Mouse (Mus musculus) megakaryocyte, embryonic 14.5 days (primary cell): ENCODE data around the gene Tmem150a. TPM values are rescaled to one million over a fixed set of nuclear protein-coding genes. Genes with fewer than 3 reads are reported as not detected.
A peak's percentile ranks its signal among the peaks of the same experiment; 100 is the strongest.

Experiments used
- H3K27me3 ChIP-seq: replicated peaks from 2 replicates; pipeline ENCODE3; 2012; ENCODE audit warnings: inconsistent platforms
- H3K36me3 ChIP-seq: replicated peaks from 2 replicates; pipeline ENCODE3; 2012; ENCODE audit warnings: low read length, inconsistent platforms, mixed read lengths
- H3K4me1 ChIP-seq: 2 replicates; pipeline ENCODE4 v1.6.1; 2012; ENCODE audit warnings: inconsistent platforms
- H3K4me3 ChIP-seq: replicated peaks from 2 replicates; pipeline ENCODE3; 2012; ENCODE audit warnings: moderate library complexity, mild to moderate bottlenecking, inconsistent platforms
- H3K9me3 ChIP-seq: 2 replicates; pipeline ENCODE4 v1.6.1; 2012; ENCODE audit warnings: inconsistent platforms
- FLI1 ChIP-seq: IDR thresholded peaks from 2 replicates; pipeline ENCODE4 v1.6.1; 2012; ENCODE audit warnings: low read length, inconsistent platforms, mixed read lengths
- GATA1 ChIP-seq: IDR thresholded peaks from 3 replicates; pipeline ENCODE4 v1.6.1; 2012; ENCODE audit warnings: mixed read lengths, low read length, inconsistent platforms, borderline replicate concordance
- polyA plus RNA-seq: library from polyadenylated mRNA; stranded (reverse); fragments of >175 nt; gene quantifications from 2 replicates; pipeline ENCODE4 v1.2.3, GENCODE M21; 2012; ENCODE audit warnings: low replicate concordance; ENCODE audit not compliant: insufficient read depth

Gene Tmem150a
- polyA plus RNA-seq, 1 experiment: 48.1 TPM

DNA sequence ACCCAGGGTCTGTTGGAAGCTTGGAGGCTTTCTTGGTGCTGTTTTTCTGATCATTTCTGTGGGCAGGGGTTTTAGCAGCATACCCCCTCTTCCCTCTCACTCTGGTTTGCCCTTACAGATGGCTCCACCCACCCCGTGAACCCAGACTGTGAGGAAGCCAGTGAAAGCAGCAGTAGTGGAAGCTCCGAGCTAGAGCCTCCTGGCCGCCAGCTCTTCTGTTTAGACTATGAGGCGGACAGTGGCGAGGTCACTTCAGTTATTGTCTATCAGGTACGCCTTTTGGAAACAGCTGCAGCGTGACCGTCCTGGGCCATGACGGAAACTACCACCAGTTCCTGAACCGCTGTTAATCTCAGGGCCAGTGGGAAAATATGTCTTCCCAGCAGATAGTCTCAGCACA is 6.8 kb upstream of the Tmem150a start:
- Histone ChIP-seq H3K4me1 (peaks cover 76% of the 10 kb centered on the region), H3K4me3 (peak overlapping the region; percentile 97), H3K9me3 (no peaks in the 10 kb centered on the region), H3K27me3 (no peaks in the 10 kb centered on the region), H3K36me3 (peaks cover 50% of the 10 kb centered on the region)
- no peak for TF ChIP-seq GATA1
- no peak for TF ChIP-seq FLI1

DNA sequence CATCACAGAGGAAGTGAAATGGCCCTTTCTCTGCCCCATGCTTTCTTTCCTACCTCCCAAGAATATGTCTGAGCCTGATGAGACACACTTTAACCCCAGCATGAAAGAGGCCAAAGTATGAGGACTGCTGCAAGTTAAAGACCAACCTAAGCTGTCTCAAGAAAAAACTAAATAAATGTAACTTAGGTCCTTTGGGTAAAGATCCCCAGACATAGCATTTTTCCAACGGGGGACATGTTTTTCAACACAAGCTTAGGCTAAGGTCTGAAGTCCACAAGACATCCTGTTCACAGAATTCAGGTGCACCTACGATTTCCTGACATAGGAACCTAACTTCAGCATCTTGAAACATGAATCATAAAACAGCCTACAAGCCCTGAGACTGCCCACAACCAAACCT is 5.0 kb upstream of the Tmem150a start:
- Histone ChIP-seq H3K9me3 (no peaks in the 10 kb centered on the region), H3K36me3 (peaks cover 59% of the 10 kb centered on the region), H3K27me3 (no peaks in the 10 kb centered on the region), H3K4me1 (peaks cover 91% of the 10 kb centered on the region), H3K4me3 (no peak overlapping the region)
- no peak for TF ChIP-seq FLI1
- TF ChIP-seq GATA1: no peak

DNA sequence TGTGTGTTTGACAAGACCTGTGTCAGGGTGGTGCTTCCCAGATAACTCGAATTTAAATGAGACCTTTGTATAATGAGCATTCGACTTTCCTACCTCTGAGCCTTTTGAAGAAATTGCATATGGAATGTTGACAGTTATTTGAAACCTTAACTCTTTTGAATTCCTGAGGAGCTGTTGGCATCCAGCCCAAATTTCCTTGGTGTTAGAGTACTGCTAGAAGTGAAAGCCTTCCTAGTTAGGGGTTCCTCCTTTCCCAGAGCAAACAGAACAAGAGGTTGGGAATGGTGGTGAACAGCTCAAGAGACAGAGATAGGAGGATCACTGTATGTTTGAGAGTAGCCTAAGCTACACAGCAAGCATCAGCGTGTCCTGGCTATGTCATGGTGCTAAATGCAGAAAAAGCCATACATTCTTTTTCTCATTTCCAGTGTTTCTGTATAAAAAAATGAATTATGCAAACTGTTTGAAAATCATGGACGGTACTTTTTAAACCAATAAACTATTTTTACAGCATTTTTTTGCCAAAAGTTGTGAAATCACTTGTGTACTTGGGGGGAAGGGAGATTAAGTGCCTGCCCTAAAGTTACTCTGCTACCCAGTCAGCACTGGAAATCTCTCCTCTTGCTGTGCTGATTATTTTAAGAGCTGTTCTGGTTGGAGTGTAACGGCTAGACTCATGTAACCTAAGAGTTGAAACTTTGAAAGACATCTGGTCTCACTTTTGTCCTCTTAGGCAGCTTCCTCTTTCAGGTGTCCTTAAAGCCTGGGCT is 2.4 kb upstream of the Tmem150a start:
- Histone ChIP-seq H3K4me1 (peaks cover 96% of the 10 kb centered on the region), H3K27me3 (no peaks in the 10 kb centered on the region), H3K4me3 (no peak overlapping the region), H3K9me3 (no peaks in the 10 kb centered on the region), H3K36me3 (peaks cover 76% of the 10 kb centered on the region)
- TF ChIP-seq FLI1 (no peak), GATA1 (no peak)

DNA sequence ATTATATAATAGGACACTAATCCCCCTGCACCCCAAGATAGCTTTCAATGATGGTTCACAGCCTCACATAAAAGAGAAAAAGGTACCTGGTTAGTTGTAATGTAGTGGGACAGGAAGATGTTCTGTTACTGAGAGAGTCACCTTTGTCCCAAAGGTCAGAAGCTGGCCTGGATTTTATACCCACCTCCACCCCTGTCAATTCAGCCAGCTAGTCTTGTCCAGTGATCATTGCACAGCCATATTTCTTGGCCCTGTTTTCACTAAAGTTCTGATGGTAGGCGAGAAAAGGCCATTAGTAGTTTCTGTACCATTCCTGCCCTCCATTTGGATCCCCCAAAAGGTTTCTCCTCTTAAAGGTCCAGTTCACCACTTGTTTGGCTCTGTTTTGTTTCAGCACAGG is 1.2 kb upstream of the Tmem150a start:
- Histone ChIP-seq H3K4me3 (no peak overlapping the region), H3K9me3 (no peaks in the 10 kb centered on the region), H3K4me1 (peaks cover 96% of the 10 kb centered on the region), H3K27me3 (no peaks in the 10 kb centered on the region), H3K36me3 (peaks cover 78% of the 10 kb centered on the region)
- no peak for TF ChIP-seq GATA1
- TF ChIP-seq FLI1: no peak

DNA sequence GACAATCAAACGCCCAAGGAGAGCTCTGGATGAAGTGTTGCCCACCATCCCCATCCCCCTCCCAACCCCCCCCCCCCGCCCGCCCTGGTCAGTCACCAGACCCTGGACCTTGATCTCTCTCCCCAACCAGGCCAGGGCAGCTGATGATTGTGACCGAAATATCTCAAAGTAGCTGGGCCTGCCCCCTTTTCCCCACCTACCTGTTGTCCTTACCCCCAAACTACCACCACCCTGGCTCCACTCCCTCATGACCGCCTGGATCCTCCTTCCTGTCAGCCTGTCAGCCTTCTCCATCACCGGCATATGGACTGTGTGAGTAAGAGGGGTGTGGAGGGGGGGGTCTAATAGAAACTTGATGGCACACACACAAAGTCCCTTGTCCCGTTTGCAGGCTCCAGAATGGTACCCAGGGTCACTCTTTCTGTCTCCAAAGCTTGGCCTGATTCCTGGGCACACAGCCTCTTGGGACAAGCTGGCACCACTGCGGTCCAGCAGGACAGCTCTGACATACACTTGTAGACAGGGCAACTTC is 820 bp downstream of the Tmem150a start:
- Histone ChIP-seq H3K9me3 (no peaks in the 10 kb centered on the region), H3K36me3 (peaks cover 78% of the 10 kb centered on the region), H3K27me3 (no peaks in the 10 kb centered on the region), H3K4me1 (peaks cover 96% of the 10 kb centered on the region), H3K4me3 (peak overlapping the region; percentile 94)
- no peak for TF ChIP-seq FLI1

DNA sequence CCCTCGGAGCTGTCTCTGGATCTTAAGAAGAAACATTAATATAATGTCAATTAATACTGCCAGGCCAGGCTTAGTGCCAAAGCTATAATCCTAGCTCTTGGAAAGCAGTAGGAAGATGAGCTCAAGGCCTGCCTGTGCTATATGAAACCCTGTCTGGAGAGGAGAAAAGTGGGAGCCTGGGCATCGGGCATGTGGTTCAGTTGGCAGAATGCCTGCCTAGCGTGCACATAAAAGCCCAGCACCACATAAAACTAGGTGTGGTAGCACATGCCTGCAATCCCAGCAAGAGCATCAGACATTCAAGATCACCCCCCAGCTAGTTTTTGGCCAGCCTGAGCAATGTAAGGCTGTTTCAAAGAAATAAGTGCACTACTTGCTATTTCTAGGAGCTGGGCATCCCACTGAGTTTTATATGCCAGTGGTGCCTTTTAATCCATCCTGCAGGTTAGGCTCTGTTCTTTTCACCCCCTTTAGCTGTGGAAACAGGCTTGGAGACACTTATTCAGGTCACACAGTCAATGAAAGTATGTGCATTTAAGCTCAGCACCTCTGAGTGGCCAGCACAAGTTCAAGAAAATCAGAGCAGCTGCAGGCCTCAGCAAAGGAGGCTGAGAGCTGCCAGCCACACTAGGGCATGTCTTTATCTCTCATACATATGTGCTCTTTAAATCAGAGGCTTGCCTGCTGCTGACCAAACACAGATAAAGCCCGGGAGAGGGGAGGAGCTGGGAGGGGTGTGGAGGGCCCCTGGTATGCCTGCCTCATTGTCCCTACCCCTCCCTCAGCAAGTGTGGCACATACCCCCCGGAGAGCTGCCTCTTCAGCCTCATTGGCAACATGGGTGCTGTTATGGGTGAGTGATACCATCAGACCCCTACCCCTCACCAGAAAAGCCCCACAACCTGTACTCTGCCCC is 2.2 kb downstream of the Tmem150a start:
- Histone ChIP-seq H3K27me3 (no peaks in the 10 kb centered on the region), H3K4me1 (peaks cover 90% of the 10 kb centered on the region), H3K4me3 (no peak overlapping the region), H3K9me3 (no peaks in the 10 kb centered on the region), H3K36me3 (peaks cover 72% of the 10 kb centered on the region)
- no peak for TF ChIP-seq FLI1
- TF ChIP-seq GATA1: no peak

DNA sequence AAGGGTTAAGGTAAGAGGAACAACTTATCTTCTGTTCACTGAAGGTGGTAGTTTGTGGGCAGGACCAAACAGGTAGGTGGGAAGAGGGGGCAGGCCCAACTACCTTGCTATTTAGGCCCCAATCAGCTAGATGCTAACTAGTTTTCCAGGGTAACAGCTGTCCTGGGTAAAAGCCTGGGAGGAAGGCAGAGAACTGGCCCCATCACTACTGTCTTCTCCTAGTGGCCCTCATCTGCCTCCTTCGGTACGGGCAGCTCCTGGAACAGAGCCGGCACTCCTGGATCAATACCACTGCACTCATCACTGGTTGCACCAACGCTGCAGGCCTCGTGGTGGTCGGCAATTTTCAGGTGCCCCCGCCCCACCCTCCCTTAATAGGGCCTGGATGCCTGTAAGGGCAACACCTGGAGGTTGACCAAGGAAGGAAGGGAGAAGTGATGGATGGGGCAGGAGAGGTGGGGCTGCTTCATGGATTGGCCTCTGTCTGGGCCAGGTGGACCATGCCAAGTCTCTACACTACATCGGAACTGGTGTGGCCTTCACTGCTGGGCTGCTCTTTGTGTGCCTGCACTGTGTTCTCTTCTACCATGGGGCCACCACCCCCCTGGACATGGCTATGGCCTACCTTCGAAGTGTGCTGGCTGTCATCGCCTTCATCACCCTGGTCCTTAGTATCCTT is 3.0 kb downstream of the Tmem150a start:
- H3K27me3 ChIP-seq: no peaks in the 10 kb centered on the region
- H3K36me3 ChIP-seq: peaks cover 65% of the 10 kb centered on the region
- H3K9me3 ChIP-seq: no peaks in the 10 kb centered on the region
- H3K4me1 ChIP-seq: peaks cover 89% of the 10 kb centered on the region
- H3K4me3 ChIP-seq: peak overlapping the region; percentile 50
- TF ChIP-seq GATA1 (no peak), FLI1 (no peak)

DNA sequence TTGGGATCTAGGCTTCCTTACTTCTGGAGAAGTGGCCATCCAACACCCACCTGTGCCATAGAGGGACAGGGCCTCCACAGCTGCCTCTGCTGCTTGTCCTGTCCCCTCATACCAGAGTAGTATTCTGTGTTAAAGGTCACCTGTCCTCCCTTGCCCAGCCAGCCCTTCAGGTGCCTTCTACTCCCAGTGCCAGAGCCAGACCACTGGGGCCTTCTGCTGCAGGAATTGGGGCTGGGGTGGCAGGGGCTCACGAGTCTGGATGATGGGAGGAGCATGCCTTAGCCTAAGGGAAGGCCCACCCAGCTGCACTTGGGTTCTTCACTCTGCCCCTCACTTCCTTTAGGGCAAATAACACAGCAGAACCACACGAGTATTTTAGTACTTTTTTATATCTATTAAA is 4.1 kb downstream of the Tmem150a start:
- TF ChIP-seq GATA1: no peak
- TF ChIP-seq FLI1: no peak
- Histone ChIP-seq H3K27me3 (no peaks in the 10 kb centered on the region), H3K4me3 (no peak overlapping the region), H3K4me1 (peaks cover 89% of the 10 kb centered on the region), H3K36me3 (peaks cover 54% of the 10 kb centered on the region), H3K9me3 (no peaks in the 10 kb centered on the region)

DNA sequence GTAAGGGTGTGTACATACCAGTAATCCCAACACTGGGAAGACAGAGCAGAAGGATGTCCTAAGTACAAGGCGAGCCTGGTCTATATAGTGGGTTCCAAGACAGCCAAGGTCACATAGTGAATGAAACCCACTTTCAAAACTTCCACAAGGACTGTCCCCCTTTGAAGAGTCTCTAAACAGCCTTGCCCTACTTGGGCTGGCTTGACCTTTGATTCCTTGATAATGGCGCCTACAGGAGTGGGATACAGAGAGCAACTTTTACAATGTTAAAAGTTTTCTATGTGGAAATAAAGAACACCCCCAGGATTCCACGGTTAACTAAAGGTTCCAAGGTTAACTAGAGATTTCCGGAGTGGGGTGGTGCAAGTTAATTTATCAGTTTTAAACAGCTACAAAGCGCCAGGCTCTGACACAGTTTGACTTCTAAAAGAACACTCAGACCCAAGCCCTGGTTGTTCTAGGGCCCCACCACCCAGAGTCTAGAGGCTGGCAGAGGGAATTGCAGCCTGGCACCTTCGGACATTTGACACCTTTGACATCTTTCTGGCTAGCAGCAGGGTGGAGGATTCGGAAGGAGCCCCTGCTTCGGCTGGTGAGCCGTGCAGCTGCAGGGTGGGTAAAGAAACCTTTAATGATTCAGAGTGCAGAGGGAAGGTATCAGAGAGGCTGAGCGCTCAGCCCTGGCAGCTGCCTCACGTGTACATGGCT is 4.8 kb downstream of the Tmem150a start:
- no peaks in the 10 kb centered on the region for H3K27me3 ChIP-seq
- TF ChIP-seq GATA1 (no peak), FLI1 (no peak)
- H3K4me1 ChIP-seq: peaks cover 88% of the 10 kb centered on the region
- H3K36me3 ChIP-seq: peaks cover 54% of the 10 kb centered on the region
- no peaks in the 10 kb centered on the region for H3K9me3 ChIP-seq
- peak overlapping the region; percentile 70 for H3K4me3 ChIP-seq
